Mouse (Mus musculus) neural tube, embryonic 13.5 days (tissue): Measurements from ENCODE around the gene Lrrfip2. TPM values are rescaled to one million over a fixed set of nuclear protein-coding genes. Genes with fewer than 3 reads are reported as not detected.

Experiments
- ATAC-seq: fragments of 200-750 bp; cut with Nextera tagmentation; 2 replicates; pipeline ENCODE4 v1.8.0; 2017; ENCODE audit warnings: low read depth, mild to moderate bottlenecking, moderate TSS enrichment, moderate library complexity
- H3K27ac ChIP-seq: fragments of 300-500 bp; sonication (generic); replicated peaks from 2 replicates; pipeline ENCODE4 v1.5.1; 2015; ENCODE audit warnings: moderate library complexity, mild to moderate bottlenecking, inconsistent platforms
- H3K27me3 ChIP-seq: fragments of 300-500 bp; sonication (generic); 2 replicates; pipeline ENCODE4 v1.6.1; 2015; ENCODE audit warnings: mild to moderate bottlenecking, inconsistent platforms
- H3K36me3 ChIP-seq: fragments of 300-500 bp; sonication (generic); 2 replicates; pipeline ENCODE4 v1.6.1; 2015; ENCODE audit warnings: mild to moderate bottlenecking, inconsistent platforms
- H3K4me1 ChIP-seq: fragments of 300-500 bp; sonication (generic); replicated peaks from 2 replicates; pipeline ENCODE4 v1.6.1; 2015; ENCODE audit warnings: inconsistent platforms
- H3K4me2 ChIP-seq: fragments of 300-500 bp; sonication (generic); 2 replicates; pipeline ENCODE4 v1.6.1; 2015; ENCODE audit warnings: inconsistent platforms, mild to moderate bottlenecking, moderate library complexity
- H3K4me3 ChIP-seq: fragments of 300-500 bp; sonication (generic); 2 replicates; pipeline ENCODE4 v1.5.1; 2015; ENCODE audit warnings: mild to moderate bottlenecking, inconsistent platforms
- H3K9ac ChIP-seq: fragments of 300-500 bp; sonication (generic); 2 replicates; pipeline ENCODE4 v1.6.1; 2015; ENCODE audit warnings: moderate library complexity, mild to moderate bottlenecking, inconsistent platforms
- H3K9me3 ChIP-seq: fragments of 300-500 bp; sonication (generic); 2 replicates; pipeline ENCODE4 v1.6.1; 2016; ENCODE audit warnings: inconsistent platforms
- WGBS: fragments of 180-500 bp; shearing (Covaris S2); methylation state at CpG from one replicate; pipeline ENCODE4 v1.1.7; 2015; 5-methylcytosine and 5-hydroxymethylcytosine counted together
- polyA plus RNA-seq: library from polyadenylated mRNA; unstranded; fragments of >200 nt; fragmentation: Nextera tagmentation; extraction: Ambion mirVana; gene quantifications from 2 replicates; pipeline ENCODE4 v1.2.1, GENCODE M21; 2015

Lrrfip2 gene
- polyA plus RNA-seq, 1 experiment from 2014 or later = 44.9 TPM

DNA sequence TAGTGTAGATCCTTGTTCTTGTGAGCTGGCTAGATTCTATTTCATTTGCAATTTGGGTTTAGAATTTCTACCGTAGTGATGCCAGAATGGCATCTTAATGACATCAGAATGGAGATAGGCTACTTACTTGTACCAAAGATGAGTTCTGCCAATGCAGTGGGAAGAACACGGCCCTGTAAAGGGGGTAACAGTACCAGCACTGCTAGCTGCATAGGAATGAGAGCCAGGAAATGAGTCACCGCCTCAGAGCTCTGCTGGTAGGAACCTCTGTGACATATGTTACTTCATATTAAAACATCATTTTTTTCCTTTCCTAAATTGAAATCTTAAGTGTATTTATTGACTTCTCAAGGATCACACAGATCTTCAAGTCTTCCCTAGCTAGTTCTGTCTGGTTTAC is 64.8 kb downstream of the Lrrfip2 start:
- no peak overlapping the region for H3K9ac ChIP-seq
- no peak overlapping the region for H3K4me3 ChIP-seq
- WGBS = 77% methylated on average over 3 of the region's 3 CpGs
- no peak overlapping the region for H3K27ac ChIP-seq
- H3K9me3 ChIP-seq = no peaks in the 10 kb centered on the region
- no peaks in the 10 kb centered on the region for H3K27me3 ChIP-seq
- H3K4me1 ChIP-seq = peaks cover 10% of the 10 kb centered on the region
- H3K36me3 ChIP-seq = no peaks in the 10 kb centered on the region
- no peak for ATAC-seq
- no peak overlapping the region for H3K4me2 ChIP-seq

DNA sequence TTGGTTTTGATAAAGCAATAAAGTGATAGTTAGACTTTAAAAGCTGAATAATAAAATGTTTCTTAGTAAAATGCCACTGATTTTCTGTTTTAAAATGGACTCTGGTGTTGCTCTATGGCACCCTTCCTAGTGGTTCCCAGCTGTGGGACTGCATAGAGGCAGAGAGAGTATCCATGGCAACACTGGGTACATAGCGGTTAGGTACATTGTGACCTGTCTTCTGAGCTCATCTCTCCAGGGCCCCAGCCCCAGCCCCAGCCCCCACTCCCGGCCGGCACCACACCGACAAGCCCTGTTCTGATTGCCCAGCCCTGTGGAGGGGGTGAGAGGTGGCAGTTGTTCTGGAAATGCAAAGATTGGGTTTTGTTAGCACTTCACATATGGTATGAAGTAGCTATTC is 67.5 kb downstream of the Lrrfip2 start:
- 16% methylated on average over 4 of the region's 4 CpGs for WGBS
- Histone ChIP-seq H3K4me3 (no peak overlapping the region), H3K9ac (no peak overlapping the region), H3K27me3 (no peaks in the 10 kb centered on the region), H3K4me1 (peaks cover 10% of the 10 kb centered on the region), H3K9me3 (no peaks in the 10 kb centered on the region), H3K27ac (no peak overlapping the region), H3K4me2 (no peak overlapping the region), H3K36me3 (peaks cover 13% of the 10 kb centered on the region)
- ATAC-seq = no peak

DNA sequence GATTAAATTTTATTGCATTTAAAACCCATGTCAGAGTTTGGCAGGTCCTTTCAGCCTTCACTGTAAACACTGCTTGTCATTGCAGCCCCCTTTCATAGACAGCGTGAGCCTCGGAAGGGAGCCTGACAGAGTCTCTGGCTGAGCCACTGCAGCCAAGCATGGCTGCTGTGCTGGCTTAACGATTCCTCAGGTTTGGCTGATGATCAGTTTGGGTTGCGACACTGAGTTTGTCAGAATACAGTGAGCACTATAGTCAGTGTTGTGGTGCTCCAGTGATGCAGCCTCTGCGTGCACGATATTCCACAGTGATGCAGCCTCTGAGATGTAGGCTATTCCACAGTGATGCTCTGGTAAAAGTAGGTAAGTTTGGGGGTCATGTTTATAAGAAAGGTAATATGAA is 69.5 kb downstream of the Lrrfip2 start:
- Histone ChIP-seq H3K4me1 (peaks cover 10% of the 10 kb centered on the region), H3K36me3 (peaks cover 23% of the 10 kb centered on the region), H3K9me3 (no peaks in the 10 kb centered on the region), H3K4me3 (no peak overlapping the region), H3K4me2 (no peak overlapping the region), H3K27ac (no peak overlapping the region), H3K27me3 (no peaks in the 10 kb centered on the region), H3K9ac (no peak overlapping the region)
- WGBS = 82% methylated on average over 6 of the region's 6 CpGs
- no peak for ATAC-seq

DNA sequence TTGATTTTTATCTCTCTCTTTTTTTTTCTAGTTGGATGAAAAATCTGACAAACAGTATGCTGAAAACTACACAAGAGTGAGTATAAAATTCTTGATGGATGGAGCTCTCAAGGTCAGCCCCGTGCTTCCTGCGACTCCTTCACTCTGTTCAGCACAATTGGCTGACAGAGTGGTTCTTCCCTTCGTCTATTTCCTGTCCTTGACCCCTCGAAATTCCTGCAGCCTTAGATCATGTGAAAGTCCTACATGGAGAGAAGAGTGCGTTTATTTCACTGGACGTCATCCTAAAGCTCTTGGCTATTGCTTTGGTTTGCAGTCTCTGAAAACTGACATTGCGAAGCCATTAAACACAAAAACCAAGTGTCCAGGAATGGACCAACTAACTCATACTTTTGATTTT is 71.3 kb downstream of the Lrrfip2 start:
- H3K36me3 ChIP-seq = peaks cover 28% of the 10 kb centered on the region
- H3K4me1 ChIP-seq = peaks cover 10% of the 10 kb centered on the region
- H3K9ac ChIP-seq = no peak overlapping the region
- no peaks in the 10 kb centered on the region for H3K9me3 ChIP-seq
- H3K4me3 ChIP-seq = no peak overlapping the region
- WGBS = 83% methylated on average over 7 of the region's 7 CpGs
- ATAC-seq = no peak
- H3K27ac ChIP-seq = no peak overlapping the region
- no peaks in the 10 kb centered on the region for H3K27me3 ChIP-seq
- no peak overlapping the region for H3K4me2 ChIP-seq

DNA sequence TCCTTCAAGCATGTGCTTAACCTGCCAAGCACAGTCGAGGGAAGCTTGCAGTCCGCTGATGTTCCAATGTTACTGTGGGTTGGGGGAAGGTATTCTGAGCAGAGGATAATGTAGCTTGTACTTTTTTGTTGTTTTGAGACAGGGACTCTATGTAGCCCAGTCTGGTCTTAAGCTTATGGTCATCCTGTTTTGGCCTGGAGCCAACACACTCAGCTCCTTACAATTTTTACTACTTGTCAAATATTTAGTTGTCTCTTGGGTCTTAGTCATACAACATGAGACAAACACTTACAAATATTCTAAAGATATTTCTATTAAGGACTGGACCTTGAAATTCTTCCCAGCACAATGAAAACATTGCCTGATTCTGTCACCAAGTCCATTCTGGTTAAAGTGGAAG is 75.8 kb downstream of the Lrrfip2 start:
- Histone ChIP-seq H3K27ac (no peak overlapping the region), H3K4me2 (no peak overlapping the region), H3K36me3 (peaks cover 37% of the 10 kb centered on the region), H3K9ac (no peak overlapping the region), H3K4me1 (no peaks in the 10 kb centered on the region), H3K4me3 (no peak overlapping the region), H3K27me3 (no peaks in the 10 kb centered on the region), H3K9me3 (no peaks in the 10 kb centered on the region)
- no peak for ATAC-seq
- 91% methylated on average over 2 of the region's 2 CpGs for WGBS

DNA sequence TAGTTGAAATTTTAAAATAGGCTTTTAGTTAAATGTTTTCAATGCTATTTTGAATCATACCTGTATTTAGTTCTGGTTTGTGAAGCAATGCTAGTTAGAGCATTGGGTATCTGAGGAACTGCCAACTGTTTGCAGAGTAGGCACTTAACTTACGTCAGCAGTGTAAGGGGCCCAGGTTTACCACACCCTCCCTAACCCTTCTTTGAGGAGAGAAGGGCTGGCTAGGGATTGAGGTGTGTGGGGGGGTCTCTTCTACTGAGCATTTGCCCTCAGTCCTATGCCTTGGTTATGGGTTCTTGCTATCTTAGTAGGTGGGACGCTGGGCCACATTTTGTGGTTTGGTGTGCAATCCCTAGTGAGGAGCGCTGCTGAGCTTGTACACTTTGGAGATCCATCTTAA is 79.7 kb downstream of the Lrrfip2 start:
- Histone ChIP-seq H3K27me3 (no peaks in the 10 kb centered on the region), H3K9ac (no peak overlapping the region), H3K27ac (no peak overlapping the region), H3K9me3 (no peaks in the 10 kb centered on the region), H3K4me1 (no peaks in the 10 kb centered on the region), H3K4me3 (no peak overlapping the region), H3K4me2 (no peak overlapping the region), H3K36me3 (peaks cover 32% of the 10 kb centered on the region)
- 90% methylated on average over 3 of the region's 3 CpGs for WGBS
- no peak for ATAC-seq

DNA sequence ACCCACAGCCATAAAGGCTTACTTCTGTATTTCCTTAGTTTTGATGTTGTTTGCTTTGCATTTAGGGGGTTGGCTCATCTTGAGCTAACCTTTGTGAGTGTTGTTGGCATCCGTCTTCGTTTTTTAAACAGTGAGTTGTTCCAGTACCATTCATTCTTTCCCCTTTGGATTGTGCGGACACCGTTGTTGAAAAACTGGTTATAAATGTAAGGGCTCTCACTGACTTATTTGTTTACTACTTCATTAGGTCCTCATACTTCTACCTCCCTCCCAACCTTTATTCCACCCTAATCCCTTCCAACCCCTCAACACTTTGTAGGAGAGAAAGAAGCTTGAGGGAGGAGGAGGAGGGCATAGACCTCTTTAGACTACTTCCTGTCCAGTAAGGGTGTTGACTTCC is 80.3 kb downstream of the Lrrfip2 start:
- H3K9me3 ChIP-seq = no peaks in the 10 kb centered on the region
- ATAC-seq = no peak
- no peak overlapping the region for H3K4me3 ChIP-seq
- WGBS = 94% methylated on average over 4 of the region's 4 CpGs
- H3K4me2 ChIP-seq = no peak overlapping the region
- no peak overlapping the region for H3K27ac ChIP-seq
- H3K9ac ChIP-seq = no peak overlapping the region
- H3K36me3 ChIP-seq = peaks cover 35% of the 10 kb centered on the region
- no peaks in the 10 kb centered on the region for H3K27me3 ChIP-seq
- no peaks in the 10 kb centered on the region for H3K4me1 ChIP-seq

DNA sequence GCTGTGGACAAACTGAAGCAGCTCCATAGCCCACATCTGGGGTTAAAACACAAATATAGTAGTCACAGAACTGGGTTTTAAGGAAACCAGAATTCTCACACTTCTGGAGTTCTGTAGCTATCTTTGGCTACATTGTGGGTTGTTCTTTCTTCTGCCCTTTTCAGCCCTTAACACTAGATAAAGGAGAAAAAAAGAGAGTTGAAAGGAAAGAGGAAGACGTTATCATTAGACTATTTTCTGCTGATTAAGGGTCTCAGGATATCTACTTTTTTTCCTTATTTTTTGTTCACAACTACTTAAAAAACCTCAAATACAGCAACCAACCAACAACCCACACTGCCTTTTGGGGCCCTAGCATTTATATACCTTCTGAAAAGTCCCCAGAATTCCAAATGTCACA is 80.9 kb downstream of the Lrrfip2 start:
- 96% methylated on average over 1 of the region's 1 CpGs for WGBS
- Histone ChIP-seq H3K27me3 (no peaks in the 10 kb centered on the region), H3K4me3 (no peak overlapping the region), H3K9me3 (no peaks in the 10 kb centered on the region), H3K27ac (no peak overlapping the region), H3K9ac (no peak overlapping the region), H3K4me1 (no peaks in the 10 kb centered on the region), H3K4me2 (no peak overlapping the region), H3K36me3 (peaks cover 32% of the 10 kb centered on the region)
- ATAC-seq = no peak

DNA sequence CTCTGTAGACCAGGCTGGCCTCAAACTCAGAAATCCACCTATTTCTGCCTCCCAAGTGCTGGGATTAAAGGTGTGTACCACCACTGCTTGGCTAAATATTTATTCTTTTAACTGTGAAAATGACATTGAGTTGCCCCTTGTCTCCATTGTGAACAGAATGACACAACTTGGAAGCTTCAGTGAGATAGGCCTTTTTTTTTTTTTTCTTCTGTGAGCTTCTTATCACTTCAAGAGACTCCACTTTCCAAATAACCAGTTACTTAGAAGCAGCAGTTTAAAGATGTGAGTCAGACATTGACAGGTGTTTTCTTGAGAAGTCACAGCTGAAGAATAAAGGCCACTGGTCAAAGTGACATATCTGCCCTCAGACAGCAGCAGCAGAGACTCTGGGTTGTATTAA is 82.8 kb downstream of the Lrrfip2 start:
- Histone ChIP-seq H3K9me3 (no peaks in the 10 kb centered on the region), H3K9ac (no peak overlapping the region), H3K4me2 (no peak overlapping the region), H3K36me3 (peaks cover 33% of the 10 kb centered on the region), H3K4me3 (no peak overlapping the region), H3K27me3 (no peaks in the 10 kb centered on the region), H3K4me1 (no peaks in the 10 kb centered on the region), H3K27ac (no peak overlapping the region)
- ATAC-seq = no peak

DNA sequence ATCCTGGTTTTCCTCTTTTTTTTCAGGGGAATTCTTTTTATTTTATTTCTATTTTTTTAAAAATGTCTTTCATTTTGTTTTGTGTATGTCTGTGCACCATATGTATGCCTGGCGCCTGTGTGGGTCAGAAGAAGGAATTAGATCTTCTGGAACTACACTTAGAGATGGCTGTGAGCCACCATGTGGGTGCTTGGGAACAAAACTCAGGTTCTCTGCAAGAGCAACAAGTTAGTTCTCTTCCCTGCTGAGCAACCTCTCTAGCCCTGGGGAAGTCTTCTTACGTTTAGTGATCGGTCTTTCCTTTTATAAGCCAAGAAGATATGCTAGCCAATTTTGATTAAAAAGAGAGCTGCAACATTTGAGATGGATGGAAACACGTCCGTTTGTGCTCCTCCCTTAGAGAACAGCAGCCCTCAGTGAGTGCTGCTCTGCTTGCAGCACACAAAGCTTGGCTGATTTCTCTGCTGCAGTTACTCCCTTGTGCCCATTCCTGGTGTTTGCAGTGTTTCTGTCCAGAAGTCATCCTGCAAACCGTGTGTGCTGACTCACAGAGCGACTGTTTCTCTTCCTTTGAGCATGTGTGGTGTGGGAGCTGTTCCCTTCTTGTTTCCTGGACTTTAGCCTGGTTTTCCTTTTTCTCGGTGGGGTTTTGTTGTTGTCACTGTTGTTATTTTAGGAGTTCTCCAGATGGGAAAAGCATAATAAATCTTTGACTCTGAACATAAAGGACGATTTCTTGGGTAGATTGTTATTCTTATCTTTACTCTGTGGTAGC is 87.4 kb downstream of the Lrrfip2 start:
- H3K27me3 ChIP-seq = no peaks in the 10 kb centered on the region
- H3K4me2 ChIP-seq = no peak overlapping the region
- ATAC-seq = no peak
- WGBS = 83% methylated on average over 9 of the region's 9 CpGs
- H3K4me1 ChIP-seq = no peaks in the 10 kb centered on the region
- H3K36me3 ChIP-seq = peaks cover 48% of the 10 kb centered on the region
- H3K9ac ChIP-seq = no peak overlapping the region
- no peak overlapping the region for H3K4me3 ChIP-seq
- H3K9me3 ChIP-seq = no peaks in the 10 kb centered on the region
- H3K27ac ChIP-seq = no peak overlapping the region; the same call in 1 of the 2 replicates

DNA sequence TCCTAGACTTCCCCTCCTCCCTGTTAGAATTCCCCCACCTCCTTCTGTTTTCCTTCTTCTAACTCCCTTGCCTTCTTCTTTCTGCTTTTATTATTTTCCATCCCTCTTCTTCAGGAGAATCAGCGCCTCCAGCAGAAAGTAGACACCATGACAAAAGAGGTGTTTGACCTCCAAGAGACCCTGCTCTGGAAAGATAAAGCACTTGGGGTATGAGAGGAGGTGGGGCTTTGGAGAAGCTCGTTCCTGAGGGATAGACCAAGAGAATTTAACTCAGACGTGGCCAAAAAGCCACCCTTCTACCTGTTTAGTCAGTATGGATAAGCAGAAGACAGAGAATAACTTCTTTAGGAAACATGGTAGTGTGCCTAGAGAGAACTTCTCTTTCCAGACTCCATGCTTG is 90.3 kb downstream of the Lrrfip2 start:
- H3K4me1 ChIP-seq = no peaks in the 10 kb centered on the region
- H3K4me3 ChIP-seq = no peak overlapping the region
- H3K27ac ChIP-seq = no peak overlapping the region
- ATAC-seq = no peak
- peaks cover 27% of the 10 kb centered on the region for H3K36me3 ChIP-seq
- H3K4me2 ChIP-seq = no peak overlapping the region
- H3K9me3 ChIP-seq = no peaks in the 10 kb centered on the region
- no peak overlapping the region for H3K9ac ChIP-seq
- H3K27me3 ChIP-seq = no peaks in the 10 kb centered on the region
- WGBS = 67% methylated on average over 3 of the region's 3 CpGs

DNA sequence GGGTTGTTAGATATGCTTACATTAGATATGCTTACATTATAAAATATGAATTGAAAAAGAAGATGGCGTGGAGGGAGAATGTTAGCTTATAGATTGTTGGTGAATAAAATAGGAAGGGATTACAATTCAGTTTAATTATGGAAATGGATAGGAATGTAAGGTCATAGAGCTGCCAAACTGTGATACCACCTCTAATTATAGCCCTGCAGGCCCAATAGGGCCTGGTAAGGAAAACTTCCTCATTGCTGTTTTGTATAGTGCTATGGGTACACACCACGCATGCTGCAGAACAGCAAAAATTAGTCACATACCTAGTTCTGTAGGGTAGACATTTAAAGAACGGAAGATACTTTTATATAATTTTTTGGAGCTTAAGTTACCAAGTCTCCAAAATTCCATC is 90.8 kb downstream of the Lrrfip2 start:
- 96% methylated on average over 3 of the region's 3 CpGs for WGBS
- no peaks in the 10 kb centered on the region for H3K4me1 ChIP-seq
- H3K27me3 ChIP-seq = no peaks in the 10 kb centered on the region
- H3K9ac ChIP-seq = no peak overlapping the region
- no peak overlapping the region for H3K27ac ChIP-seq
- peaks cover 29% of the 10 kb centered on the region for H3K36me3 ChIP-seq
- H3K4me3 ChIP-seq = no peak overlapping the region
- H3K4me2 ChIP-seq = no peak overlapping the region
- no peaks in the 10 kb centered on the region for H3K9me3 ChIP-seq
- ATAC-seq = no peak

DNA sequence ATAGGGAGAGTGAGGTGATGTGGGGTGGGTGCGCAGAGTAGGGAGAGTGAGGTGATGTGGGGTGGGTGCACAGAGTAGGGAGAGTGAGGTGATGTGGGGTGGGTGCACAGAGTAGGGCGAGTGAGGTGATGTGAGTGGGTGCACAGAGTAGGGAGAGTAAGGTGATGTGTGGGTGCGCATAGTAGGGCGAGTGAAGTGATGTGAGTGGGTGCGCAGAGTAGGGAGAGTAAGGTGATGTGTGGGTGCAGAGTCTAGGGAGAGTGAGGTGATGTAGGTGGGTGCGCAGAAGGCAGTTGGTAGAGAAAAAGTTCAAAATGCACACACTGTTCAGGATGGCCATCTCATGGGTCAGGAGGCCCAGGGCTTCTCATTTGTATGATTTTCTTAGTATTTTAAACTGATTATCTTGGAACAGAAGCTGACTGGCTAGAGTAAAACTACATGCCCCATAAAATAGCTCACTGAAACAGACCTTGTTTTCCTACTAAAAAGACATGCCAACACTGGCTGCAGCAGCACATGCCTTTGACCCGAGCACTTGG is 91.8 kb downstream of the Lrrfip2 start:
- peaks cover 36% of the 10 kb centered on the region for H3K36me3 ChIP-seq
- no peaks in the 10 kb centered on the region for H3K27me3 ChIP-seq

More for the DNA sequence above, 91.8 kb downstream of the Lrrfip2 start:
- Histone ChIP-seq H3K9me3 (no peaks in the 10 kb centered on the region), H3K27ac (no peak overlapping the region), H3K4me2 (no peak overlapping the region), H3K4me3 (no peak overlapping the region), H3K4me1 (no peaks in the 10 kb centered on the region), H3K9ac (no peak overlapping the region)
- no peak for ATAC-seq
- WGBS = 94% methylated on average over 7 of the region's 7 CpGs
